Mouse (Mus musculus) liver, adult 2 months (tissue): ENCODE data around the gene Ndufb10.

Source experiments
- CTCF ChIP-seq: fragments of 200-500 bp; IDR thresholded peaks from 2 replicates; pipeline ENCODE4 v1.5.1; 2011; ENCODE audit warnings: low read depth, low read length, control low read depth
- POLR2A ChIP-seq: fragments of 200-500 bp; IDR thresholded peaks from 2 replicates; pipeline ENCODE4 v1.6.1; 2011; ENCODE audit warnings: low read length, control low read depth; ENCODE audit not compliant: insufficient read depth; ENCODE audit errors: extremely low read depth

- TF ChIP-seq CTCF, result no peak
- no peak for TF ChIP-seq POLR2A
Measured at GRCm38 (mm10) chr17:24695326-24696010, 28.8 kb downstream of the Ndufb10 start.
